Mouse (Mus musculus): ENCODE results near the gene Lrtm2. TPM values are rescaled to one million over a fixed set of nuclear protein-coding genes. Genes with fewer than 3 reads are reported as not detected.

Gene Lrtm2
- 0.11 TPM in 1 of 2 replicates, not detected in the other for polyA plus RNA-seq (2015; fragmentation: Nextera tagmentation; extraction: Ambion mirVana)

DNA sequence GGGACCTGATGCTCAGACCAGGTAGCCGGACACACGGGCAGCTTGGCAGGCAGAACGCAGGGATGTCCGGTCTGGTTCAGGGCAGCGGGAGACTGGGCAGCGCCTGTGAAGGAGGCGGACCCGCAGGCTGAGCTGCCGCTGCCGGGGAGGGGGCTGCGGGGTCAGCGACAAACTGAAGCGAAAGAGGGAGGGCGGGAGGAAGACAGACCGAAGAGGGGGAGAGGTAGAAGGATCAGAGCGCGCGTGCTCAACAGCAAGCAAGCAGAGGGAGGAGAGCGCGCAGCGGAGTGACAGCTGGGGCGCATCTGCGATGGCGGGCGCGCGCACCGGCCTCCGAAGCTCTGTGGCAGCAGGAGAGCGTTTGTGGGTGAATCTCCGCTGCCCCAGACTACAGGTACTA lies at the start of gene Lrtm2:
Gene Lrtm2 (minus strand): TSS at position 261 of the 400 bp plus-strand sequence.

Other genes with a start within 250 kb of the Lrtm2 start
- 8.8 and 9.1 TPM in 2 replicates for gene Dcp1b, start 155.5 kb downstream of the Lrtm2 start, polyA plus RNA-seq (2015; fragmentation: Nextera tagmentation; extraction: Ambion mirVana)
- gene Cacna1c, start 134.3 kb downstream of the Lrtm2 start, polyA plus RNA-seq (2015; fragmentation: Nextera tagmentation; extraction: Ambion mirVana), result 11.6 and 12.2 TPM in 2 replicates
- gene Cacna2d4, start 94.2 kb downstream of the Lrtm2 start, polyA plus RNA-seq (2015; fragmentation: Nextera tagmentation; extraction: Ambion mirVana), result 0.05 and 0.08 TPM in 2 replicates
- gene Adipor2, start 86.9 kb upstream of the Lrtm2 start, polyA plus RNA-seq (2015; fragmentation: Nextera tagmentation; extraction: Ambion mirVana), result 51.0 and 55.6 TPM in 2 replicates
- gene Fbxl14, start 148.9 kb upstream of the Lrtm2 start, polyA plus RNA-seq (2015; fragmentation: Nextera tagmentation; extraction: Ambion mirVana), result 2.4 and 3.1 TPM in 2 replicates
- 3.8 and 4.9 TPM in 2 replicates for gene Wnt5b, start 213.6 kb upstream of the Lrtm2 start, polyA plus RNA-seq (2015; fragmentation: Nextera tagmentation; extraction: Ambion mirVana)

Measured in urinary bladder, postnatal 0 days (tissue).